Mouse (Mus musculus) thymus, postnatal 14 days (tissue): ENCODE results near the gene Usp36.

ENCODE experiments used
- DNase-seq: peaks from one replicate; pipeline ENCODE4 v3.0.0; 2021

The Usp36 gene

DNA sequence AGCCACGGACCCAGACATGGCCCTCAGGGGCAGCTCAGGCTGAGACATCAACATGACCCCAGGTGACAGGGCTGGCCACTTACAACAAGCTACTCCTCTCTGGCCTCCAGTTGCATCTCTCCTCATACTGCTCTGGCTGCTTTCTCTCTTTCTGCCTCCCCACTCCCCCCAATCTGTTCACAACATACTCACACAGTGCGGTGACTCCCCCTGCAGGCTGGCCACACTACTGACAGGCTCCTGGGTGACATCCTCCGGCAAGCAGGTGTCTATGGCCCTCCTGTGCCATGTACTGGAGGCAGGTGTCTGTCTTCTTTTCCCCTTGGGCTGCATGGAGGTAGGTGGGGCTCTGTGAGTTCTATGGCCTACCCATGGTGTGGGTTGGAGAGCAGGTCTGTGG lies 7.9 kb upstream of the Usp36 start:
- peak; percentile 47 for DNase-seq

DNA sequence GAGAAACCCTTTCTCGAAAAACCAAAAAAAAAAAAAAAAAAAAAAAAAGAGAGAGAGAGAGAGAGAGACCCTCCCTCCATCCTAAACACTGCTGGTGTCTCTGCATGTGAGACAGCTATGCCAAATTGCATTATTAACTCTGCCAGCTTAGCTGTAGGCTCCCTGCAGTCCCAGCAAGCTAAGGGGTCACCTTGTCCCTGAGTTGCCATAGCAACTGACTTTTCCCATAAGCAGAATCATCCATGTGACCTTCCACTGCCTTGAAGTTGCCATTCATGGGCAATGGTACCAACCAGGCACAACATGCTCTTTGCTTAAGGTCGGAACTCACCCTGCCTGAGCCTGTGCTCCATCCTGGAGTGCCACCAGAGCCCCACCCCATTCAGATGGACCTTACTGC lies 5.0 kb upstream of the Usp36 start:
- DNase-seq, result no peak

DNA sequence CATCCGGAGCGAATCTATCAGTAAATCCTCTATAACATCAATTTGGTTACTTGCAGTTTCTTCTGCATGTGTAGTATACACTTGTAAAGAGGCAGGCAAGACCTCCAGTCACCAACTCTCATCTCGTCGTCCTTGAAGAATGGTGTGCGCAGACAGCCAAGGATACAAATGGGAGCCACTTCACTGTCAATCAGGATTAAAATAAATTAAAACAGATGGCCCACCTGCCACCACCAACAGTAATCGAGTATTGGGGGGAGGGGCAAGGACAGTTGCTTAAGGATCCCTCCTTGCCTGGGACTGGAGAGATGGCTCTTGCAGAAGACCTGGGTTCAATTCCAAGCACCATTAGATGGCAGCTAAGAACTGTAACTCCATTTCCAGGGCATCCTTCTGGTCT lies 2.6 kb upstream of the Usp36 start:
- no peak for DNase-seq

DNA sequence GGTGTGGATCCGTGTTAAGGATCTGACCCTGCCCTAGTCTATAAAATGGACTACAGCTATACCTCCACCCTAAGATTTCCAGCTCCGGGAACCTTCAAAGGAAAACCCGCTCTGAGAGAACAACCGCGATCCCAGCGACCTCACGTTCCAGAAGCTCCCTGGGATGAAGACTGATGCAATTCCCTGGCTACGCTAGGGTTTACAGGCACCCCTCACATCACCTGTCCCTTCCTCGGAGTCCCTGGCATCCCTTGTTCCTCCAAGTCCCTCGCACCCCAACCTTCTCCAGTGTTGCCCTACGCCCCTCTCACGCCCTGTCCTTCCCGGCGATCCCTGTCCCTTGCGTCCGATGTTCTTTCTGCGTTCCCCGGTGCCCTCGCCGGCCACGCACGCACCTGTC lies 482 bp downstream of the Usp36 start:
- no peak for DNase-seq

DNA sequence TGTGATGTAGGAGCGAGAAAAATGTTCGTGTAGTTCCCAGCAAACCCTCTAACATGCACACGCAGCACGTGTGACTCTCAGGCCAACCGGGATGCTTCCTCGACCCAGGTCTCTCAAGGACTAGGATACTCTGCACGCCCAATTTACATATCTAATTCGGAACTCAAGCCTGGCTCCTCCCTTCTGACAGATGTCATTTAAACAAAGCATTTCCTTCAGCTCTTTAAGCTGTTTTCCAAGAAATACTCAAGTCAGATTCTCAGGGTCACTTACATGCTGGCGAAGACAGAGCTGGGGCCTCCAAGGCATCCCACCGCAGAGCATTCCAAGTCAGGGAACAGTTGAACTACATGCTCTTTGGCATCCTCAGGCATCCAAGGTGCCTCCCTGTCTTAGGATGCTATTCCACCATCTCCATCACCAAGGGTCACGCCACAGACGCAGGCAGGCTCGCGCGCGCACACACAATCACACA lies 970 bp downstream of the Usp36 start:
- peak; percentile 23 for DNase-seq

DNA sequence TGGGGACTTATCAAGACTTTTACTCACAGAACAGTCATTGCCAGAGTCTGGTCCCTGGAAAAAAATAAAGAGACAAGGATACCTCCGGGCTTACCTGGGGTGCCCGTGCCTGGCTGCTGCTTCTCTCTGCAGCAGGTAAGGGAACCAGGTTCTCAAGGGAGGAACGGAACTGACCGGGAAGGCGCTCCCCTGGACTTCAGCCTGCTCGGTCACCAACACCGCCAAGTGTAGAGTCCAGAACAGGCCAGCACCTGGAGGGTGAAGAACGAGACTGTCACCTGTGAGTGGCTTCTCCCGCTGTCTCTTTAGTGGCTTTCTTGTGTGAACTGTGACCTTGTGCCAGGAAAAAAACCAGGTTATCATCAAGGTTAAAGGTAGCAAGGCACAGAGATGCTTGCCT lies 2.5 kb downstream of the Usp36 start:
- DNase-seq, result no peak

DNA sequence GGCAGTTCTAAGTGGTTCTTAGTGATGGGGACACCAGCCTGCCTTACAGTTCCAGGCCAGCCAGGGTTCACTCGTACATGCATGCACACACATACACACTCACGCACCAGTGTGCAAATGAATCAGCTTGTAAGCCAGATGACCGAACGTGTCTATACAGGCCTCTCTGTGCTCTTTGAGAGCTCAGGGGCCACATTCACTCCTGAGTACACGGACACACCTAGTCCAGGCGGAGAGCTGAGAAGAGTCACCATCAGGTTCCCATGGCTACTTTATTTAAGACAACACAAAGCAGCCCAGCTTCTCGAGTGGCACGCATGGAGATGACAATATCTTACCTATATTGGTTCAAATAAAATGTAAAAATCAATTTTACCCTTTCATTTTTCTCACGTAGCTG lies 3.6 kb downstream of the Usp36 start:
- no peak for DNase-seq

DNA sequence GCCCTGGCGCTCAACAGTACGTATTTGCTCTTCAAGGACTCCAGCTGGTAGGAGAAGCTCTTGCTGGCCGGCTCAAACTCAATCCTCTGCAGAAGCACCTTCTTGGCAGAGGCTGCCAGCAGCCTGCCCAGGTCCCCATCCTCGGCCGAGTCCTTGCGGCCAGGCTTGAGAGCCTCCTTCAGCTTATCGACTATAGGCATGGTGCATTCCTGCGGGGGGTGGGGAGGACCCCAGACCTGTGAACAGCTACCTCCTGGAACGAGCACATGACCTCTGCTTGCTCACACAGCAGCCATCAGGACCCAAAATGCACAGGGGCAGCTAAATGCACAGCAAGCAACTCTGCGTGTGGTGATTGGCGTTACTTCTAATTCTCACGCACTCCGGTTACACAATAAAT lies 4.3 kb downstream of the Usp36 start:
- DNase-seq, result no peak

DNA sequence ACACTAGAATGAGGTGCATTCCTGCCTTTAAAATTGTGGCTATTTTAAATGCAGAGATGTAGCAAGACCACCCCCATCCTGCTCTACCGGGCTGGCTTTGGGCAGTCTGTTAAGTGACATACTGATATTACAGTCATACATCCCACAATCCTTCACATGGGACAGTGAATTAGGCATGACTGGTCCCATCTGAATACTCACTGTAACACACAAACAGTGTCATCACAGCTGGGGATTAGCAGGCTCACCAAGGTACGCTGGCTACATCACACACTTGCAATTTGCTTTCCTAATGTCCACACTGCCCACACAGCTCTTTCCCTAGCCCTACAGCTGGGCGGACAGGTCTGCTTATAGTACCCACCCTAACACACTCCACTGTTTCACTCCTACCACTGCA lies 9.8 kb downstream of the Usp36 start:
- no peak for DNase-seq

DNA sequence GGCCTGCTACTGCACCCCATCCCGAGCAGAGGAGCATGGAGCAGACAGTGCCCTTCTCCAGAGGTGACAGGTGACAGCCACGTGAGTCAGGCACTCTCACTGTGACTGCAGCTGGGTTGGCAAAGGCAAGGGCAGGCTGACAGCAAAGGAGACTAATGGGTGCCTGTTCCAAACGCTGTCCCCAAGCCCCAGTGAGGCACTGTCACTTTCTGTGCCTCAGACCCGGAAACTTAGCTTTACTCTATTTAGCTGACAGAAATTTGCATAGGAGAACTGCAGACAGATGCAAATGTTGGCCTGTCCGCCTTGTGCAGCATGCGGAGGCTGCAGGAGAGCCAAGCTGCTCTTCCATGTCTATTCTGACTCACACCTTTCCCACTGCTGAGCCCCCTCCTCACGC lies 13.7 kb downstream of the Usp36 start:
- DNase-seq, result no peak

DNA sequence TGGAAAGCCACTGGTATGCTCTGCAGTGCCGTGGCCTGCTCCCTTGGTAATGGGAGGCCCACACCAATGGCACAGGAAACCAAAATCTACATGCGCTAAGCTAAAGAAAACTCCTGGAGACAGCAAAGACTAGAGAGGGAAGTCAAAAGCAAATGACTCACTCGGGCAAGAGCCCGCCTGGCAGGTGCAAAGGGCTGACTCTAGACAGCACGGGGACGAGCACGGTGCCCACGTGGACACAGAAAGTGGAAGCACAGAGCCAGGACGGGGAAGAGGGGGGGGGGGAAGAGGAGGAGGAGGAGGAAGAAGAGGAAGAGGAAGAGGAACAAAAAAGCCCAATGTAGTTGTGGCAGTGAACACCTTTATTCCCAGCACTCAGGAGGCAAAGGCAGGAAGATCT lies 15.0 kb downstream of the Usp36 start:
- no peak for DNase-seq

DNA sequence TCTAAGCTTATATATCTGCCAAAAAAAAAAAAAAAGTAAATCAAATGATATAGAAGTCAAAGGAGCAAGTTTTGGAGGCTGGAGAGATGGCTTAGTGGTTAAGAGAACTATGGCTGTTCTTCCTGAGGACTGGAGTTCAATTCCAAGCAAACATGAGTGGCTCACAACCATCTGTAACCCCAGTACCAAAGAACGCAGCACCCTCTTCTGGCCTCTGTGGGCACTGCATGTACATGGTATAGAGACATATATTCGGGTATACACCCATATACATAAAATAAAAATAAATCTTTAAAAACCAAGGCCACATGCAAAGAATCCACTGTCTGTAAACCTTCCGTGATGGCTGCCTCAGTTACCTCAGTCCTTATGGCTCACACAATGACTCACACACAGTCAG lies 20.2 kb downstream of the Usp36 start:
- DNase-seq, result peak; percentile 73

DNA sequence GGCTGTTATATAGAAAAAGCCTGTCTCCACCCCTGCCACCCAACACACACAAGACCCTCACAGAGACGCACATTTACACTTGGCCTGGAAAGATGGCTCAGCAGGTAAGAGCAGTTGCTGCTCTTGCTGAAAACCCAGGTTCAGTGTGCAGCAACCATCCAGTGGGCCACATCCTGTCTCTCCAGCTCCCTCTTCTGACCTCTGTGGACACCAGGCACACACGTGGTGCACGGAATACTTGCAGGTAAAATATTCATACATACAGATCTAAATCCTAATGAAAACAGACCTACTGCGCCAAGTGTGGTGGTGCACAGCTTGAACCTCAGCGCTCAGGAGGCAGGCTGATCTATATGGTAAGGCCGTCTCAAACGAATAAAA lies 23.4 kb downstream of the Usp36 start:
- DNase-seq, result peak; percentile 39

DNA sequence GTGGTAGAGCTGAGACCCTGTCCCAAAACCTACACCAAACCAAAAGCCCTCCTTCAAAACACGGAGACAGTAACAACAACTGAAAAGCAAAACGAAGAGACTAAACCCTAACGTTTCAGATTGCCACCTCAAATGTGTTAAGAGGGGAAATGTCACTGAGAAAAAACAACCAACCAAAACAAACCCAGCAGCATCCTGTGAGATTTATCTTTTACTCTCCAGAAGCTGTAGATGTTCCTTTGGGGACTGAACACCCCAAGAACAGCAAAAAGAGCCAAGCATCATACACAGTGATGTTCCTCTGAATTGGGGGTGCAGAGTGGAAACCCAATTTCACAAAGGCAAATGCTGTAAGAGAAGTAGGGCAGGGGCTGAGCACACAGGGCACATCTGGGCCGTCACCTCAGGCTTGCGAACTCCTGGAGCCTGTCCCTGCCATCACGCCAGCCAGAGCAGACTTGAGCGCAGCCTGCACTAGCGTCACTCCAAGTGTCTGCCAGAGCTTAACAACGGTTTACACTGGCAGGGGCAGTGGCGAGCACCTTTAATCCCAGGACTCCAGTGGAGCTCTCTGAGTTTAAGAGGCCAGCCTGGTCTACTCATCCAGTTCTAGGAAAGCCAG lies 23.9 kb downstream of the Usp36 start:
- peak; percentile 18 for DNase-seq

DNA sequence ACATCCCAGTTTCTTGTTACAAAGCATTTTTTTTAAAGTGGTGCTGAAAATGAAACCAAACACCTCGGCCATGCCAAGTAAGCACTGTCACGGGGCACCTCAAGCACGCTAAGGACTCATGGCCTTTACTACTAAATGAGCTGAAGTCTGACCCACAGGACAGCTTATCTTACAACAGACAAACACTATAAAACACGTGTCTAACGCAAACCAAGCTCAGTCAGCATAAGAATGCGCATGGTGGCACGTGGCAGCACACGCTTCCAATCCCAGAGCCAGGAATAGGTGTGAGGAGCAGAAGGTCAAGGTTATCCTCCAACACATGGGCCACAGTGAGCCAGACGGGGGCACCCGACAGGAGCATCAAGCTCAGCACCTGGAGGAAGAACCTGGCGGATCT lies 24.4 kb downstream of the Usp36 start:
- no peak for DNase-seq

DNA sequence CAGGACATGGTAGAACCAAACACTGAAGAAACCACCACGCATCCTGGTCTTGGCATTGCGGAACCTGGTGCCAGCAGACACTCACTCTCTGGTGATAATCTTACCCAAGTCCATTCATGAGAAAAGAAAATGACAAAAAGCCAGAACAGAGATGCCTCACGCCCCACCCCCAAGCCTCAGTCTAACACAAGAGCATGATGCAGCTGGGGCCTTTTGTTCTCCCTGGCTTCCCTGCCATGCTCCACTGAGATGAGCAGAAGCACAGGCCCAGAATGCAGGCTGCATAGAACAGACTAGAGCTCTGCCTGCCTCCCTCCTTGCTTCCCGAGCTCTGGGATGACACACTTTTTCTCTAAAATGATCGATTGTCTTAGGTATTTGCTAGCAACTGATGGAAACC lies 26.9 kb downstream of the Usp36 start:
- no peak for DNase-seq

DNA sequence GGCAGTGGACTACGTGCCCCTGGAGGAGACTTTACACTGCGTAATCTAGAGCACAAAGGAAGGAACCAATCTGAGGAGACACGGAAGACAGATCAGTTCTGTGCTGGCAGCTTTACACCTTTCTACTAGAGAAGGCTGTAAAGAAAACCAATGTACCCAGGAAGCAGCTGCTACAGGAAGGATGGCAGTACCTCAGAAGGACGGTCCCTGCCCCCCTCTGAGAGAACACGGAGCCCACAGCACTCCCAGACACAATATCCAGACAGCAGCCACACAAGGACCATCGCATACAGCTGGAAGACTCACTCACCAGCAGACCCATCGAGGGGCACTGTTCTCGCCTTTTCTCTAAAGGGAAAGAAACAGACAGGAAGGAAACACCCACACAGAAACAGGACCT lies 30.0 kb downstream of the Usp36 start:
- DNase-seq, result peak; percentile 53

DNA sequence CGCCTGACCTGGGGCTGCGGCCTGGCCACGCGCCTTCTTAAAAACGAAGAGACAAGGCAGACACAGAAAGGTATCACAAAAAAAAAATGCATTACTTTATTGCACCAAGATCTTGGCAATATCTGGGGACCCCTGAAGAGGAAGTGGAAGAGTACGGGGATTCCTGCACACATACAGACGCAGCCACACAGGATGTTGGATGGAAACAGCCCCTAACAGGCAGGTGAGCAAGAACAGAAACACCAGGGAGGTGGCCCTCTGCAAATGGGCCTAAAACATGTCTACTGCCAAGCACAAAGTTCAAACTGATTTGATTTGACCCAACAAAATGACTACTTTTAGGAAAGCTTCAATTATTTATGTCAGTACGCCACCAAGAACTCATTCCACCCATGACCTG lies 30.5 kb downstream of the Usp36 start:
- DNase-seq, result no peak

DNA sequence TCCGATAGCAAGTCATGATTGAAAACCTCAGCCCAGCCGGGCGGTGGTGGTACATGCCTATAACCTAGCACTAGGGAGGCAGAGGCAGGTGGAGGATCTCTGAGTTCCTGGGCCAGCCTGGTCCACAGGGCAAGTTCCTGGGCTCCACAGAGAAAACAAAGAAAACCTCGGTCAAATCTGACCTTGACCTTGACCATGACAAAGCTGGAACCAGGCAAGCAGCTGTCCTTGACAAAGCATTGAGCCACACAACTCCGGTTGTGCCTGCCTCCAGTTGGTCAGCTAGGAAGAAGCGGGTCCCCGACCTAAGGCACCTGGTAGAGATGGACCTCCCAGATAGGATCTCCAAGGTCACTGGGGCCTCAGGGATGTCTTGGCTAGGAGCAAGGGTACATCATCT lies 33.7 kb downstream of the Usp36 start:
- DNase-seq, result no peak

DNA sequence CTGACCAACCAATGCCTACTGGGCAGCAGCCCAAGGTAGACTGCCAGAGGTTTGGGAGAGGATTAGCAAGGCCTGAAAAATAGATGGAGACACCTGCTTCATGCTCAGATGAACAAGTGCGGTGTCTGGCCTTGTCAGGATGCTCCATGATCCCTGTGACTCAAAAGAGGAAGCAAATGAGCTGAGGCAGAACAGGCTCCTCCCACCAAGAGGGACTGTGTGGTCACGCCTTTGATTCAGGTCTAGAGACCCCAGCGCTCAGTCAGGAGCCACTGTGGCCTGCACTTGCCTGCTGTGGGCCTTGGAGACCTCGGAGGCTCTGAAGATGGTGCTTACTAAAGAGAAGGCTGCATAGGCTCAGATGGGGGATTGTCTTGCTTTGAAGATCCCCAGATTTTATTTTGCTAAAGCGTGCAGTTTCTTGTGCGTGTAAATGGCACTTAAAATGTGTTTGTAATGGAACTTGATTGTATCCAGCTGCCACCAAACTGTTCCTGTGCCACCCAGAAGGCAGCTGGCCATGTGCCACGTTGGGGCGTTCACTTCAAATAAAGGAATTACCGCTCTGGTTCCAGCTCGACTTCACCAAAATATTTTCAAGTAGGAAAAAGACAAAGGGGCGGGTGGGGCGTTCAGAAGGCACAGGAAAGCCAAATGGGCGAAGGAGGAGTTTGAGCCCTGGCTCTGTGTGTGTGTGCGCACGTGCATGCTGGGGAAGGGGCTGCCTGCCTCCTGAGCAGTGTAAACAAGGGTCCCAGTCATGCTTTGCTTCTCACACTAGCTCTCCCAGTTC lies 35.7 kb downstream of the Usp36 start:
- no peak for DNase-seq

DNA sequence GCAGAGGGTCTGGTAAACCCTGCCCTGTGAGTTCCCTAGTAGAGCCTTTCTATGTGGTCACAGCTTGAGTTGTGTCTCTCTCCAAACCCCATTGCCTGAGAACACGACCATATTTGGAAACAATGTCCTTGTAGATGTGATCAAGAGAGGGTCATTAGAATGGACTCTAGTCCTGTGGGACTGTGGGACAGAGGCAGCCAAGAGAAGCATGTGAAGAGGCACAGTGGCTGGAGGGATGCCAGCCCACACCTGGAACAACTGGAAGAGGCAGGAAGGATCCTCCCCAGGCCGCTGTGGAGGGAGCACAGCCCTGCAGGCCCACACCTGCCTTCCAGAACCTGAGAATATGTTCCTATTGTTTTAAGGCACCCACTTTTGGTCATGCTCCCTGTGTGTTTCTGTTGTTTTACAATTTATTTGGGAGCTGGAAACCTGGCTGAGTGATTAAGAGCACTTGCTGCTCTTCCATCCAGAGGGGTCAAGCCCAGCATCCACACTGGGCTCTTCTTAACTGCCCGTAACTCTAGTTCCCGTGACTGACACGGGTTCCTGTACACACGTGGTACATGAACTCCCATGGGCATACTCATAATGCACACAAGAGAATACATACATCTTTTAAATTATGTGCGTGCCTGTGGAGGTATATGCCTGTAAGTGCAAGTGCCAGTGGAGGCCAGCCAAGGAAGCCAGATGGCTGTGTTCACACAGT lies 36.4 kb downstream of the Usp36 start:
- DNase-seq, result no peak

DNA sequence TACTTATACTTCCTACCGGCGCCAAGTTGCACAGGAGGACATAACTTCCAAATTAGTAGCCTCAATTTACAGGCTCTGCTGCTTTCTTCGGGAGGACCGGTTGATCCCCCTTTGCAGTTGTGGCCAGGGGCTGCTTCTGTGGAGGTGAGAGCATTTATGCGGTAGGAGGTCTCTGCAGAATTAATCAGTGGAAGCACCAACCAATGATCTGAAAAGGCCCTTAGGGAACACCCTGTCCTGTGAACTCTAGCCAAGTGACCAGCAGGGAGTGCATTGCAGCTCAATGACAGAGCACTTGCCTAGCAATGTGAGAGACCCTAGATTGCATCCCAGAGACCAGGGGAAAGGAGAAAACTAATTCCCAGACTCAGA lies 41.0 kb downstream of the Usp36 start:
- DNase-seq, result no peak

DNA sequence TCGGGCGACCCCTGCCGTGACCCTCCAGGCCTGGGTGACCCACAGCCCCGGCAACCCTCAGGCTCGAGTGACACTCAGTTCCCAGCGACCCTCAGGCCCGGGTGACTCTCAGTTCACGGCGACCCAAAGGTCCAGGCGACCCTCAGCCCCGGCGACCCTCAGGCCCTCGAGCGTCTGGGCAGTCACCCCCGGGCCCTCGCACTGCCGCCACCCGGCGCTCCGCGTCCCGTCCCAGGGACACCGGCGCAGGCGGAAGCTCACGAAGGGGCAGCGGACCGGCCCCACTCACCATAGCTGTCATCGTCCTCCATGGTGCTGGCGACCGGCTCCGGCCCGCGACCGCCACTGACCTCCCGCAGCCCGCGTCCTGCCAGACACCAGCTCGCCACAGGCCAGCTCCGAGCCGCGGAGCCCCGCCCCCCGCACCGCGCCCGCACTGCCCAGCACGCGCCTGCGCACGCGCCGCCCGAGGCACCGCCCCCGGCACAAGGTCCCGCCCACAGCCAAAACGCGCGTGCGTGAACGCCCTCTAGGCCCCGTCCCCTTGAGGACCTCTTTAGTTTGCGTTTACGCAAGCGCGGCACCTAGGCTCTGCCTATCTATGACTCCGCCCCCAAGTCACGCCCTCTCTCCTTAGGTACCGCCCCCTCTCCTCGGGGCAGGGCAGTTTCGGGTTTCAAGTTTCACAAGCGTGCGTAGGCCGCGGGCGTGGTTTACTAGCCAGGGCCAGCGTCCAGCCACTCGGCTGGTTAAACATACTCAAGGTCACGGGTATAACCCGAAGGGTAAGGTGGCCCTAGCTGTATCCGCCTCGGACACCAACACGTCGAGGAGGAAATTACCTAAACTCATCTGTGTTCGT lies 41.7 kb downstream of the Usp36 start, which contains the start of gene Cyth1:
Gene Cyth1 (minus strand): TSS at position 443 of the 862 bp plus-strand sequence.
- peak; percentile 99 for DNase-seq
